Mouse (Mus musculus): ENCODE data around the gene Clic3. TPM values are rescaled to one million over a fixed set of nuclear protein-coding genes. Genes with fewer than 3 reads are reported as not detected.

The Clic3 gene
- polyA plus RNA-seq, 1 experiment from 2014 or later, result 0.77 TPM

- Histone ChIP-seq H3K27ac (ENCODE audit: low read depth, low read length) (no peak overlapping the region), H3K9me3 (ENCODE audit: control insufficient read depth, low read length) (no peaks in the 10 kb centered on the region), H3K9ac (ENCODE audit: low read length) (no peak overlapping the region), H3K36me3 (ENCODE audit: control insufficient read depth, insufficient read depth, low read length) (no peaks in the 10 kb centered on the region), H3K4me3 (ENCODE audit: low read depth, low read length) (no peak overlapping the region), H3K4me1 (replicated peaks; ENCODE audit: control insufficient read depth, insufficient read depth, low read length) (no peaks in the 10 kb centered on the region), H3K27me3 (ENCODE audit: control insufficient read depth, insufficient read depth, low read length) (no peaks in the 10 kb centered on the region), H3K4me2 (ENCODE audit: low read depth, low read length, severe bottlenecking) (no peak overlapping the region)
- ATAC-seq (replicated peaks; ENCODE audit: low FRiP score), result no peak
- DNase-seq (ENCODE audit: low spot score), result no peak
- 82% methylated on average over 10 of the region's 10 CpGs for WGBS
Observed at GRCm38 (mm10) chr2:25468962-25469915, 12.6 kb downstream of the Clic3 start.

DNA sequence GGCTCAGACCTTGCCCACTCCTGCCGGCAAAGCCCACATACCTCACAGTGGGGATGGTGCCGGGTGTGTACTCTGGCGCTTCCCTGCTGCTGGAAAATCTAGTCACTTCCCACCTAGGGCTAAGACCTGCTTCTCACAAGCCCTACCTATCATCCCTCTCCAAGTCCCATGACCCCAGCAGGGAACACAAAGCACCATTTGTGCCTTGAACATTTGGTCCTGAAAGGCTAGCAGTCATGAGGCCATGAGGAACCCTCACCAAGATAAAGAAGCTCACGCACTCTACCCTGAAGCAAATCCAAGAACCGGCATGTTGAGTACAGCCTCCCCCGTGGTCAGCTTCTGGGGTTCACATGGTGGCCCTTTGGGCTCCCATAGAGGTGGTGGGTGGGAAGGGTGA lies 13.3 kb downstream of the Clic3 start, which contains the start of gene Ptgds:
Gene Ptgds, minus strand, starts transcription at position 78 of the 400 bp plus-strand sequence.
- no peaks in the 10 kb centered on the region for H3K36me3 ChIP-seq (ENCODE audit: control insufficient read depth, insufficient read depth, low read length)
- WGBS, result 67% methylated on average over 6 of the region's 6 CpGs
- H3K27ac ChIP-seq (ENCODE audit: low read depth, low read length), result no peak within 1 kb of the TSS
- no peak for DNase-seq (ENCODE audit: low spot score)
- no peaks in the 10 kb centered on the region for H3K27me3 ChIP-seq (ENCODE audit: control insufficient read depth, insufficient read depth, low read length)
- ATAC-seq (replicated peaks; ENCODE audit: low FRiP score), result no peak
- no peaks in the 10 kb centered on the region for H3K9me3 ChIP-seq (ENCODE audit: control insufficient read depth, low read length)
- H3K4me3 ChIP-seq (ENCODE audit: low read depth, low read length), result no peak within 1 kb of the TSS
- H3K9ac ChIP-seq (ENCODE audit: low read length), result no peak within 1 kb of the TSS
- H3K4me2 ChIP-seq (ENCODE audit: low read depth, low read length, severe bottlenecking), result no peak within 1 kb of the TSS
- H3K4me1 ChIP-seq (replicated peaks; ENCODE audit: control insufficient read depth, insufficient read depth, low read length), result no peaks in the 10 kb centered on the region

GRCm38 (mm10) chr2:25472550-25472949 lies 15.9 kb downstream of the Clic3 start:
- ATAC-seq (replicated peaks; ENCODE audit: low FRiP score), result no peak
- no peak overlapping the region for H3K27ac ChIP-seq (ENCODE audit: low read depth, low read length)
- H3K27me3 ChIP-seq (ENCODE audit: control insufficient read depth, insufficient read depth, low read length), result no peaks in the 10 kb centered on the region
- H3K4me3 ChIP-seq (ENCODE audit: low read depth, low read length), result no peak overlapping the region
- no peak overlapping the region for H3K4me2 ChIP-seq (ENCODE audit: low read depth, low read length, severe bottlenecking)
- 79% methylated on average over 2 of the region's 2 CpGs for WGBS
- no peak for DNase-seq (ENCODE audit: low spot score)
- H3K9ac ChIP-seq (ENCODE audit: low read length), result no peak overlapping the region
- no peaks in the 10 kb centered on the region for H3K4me1 ChIP-seq (replicated peaks; ENCODE audit: control insufficient read depth, insufficient read depth, low read length)
- H3K9me3 ChIP-seq (ENCODE audit: control insufficient read depth, low read length), result no peaks in the 10 kb centered on the region
- H3K36me3 ChIP-seq (ENCODE audit: control insufficient read depth, insufficient read depth, low read length), result no peaks in the 10 kb centered on the region

DNA sequence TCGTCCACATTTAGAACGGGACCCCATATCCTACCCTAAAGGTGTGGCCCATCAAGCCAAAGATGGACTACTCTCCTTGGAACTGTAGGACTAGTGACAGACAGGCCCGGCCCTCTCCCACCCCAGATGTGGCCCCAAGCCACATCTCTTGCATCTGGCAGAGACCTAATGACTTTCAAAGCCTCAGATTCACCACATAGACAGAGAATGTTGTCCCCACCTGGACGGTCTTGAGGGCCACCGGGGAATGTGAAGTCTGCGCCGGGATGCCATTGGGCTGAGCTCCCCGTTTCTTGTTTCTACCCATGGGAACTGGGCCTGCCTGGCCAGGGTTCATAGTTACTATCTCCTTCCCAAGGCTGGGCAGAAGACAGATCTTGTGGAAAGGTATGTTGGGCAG lies 20.9 kb downstream of the Clic3 start:
- Histone ChIP-seq H3K36me3 (ENCODE audit: control insufficient read depth, insufficient read depth, low read length) (no peaks in the 10 kb centered on the region), H3K9ac (ENCODE audit: low read length) (no peak overlapping the region), H3K27me3 (ENCODE audit: control insufficient read depth, insufficient read depth, low read length) (no peaks in the 10 kb centered on the region), H3K9me3 (ENCODE audit: control insufficient read depth, low read length) (no peaks in the 10 kb centered on the region), H3K4me2 (ENCODE audit: low read depth, low read length, severe bottlenecking) (no peak overlapping the region), H3K4me1 (replicated peaks; ENCODE audit: control insufficient read depth, insufficient read depth, low read length) (no peaks in the 10 kb centered on the region), H3K27ac (ENCODE audit: low read depth, low read length) (no peak overlapping the region), H3K4me3 (ENCODE audit: low read depth, low read length) (no peak overlapping the region)
- ATAC-seq (replicated peaks; ENCODE audit: low FRiP score), result no peak
- WGBS, result 89% methylated on average over 8 of the region's 8 CpGs
- DNase-seq (ENCODE audit: low spot score), result no peak

GRCm38 (mm10) chr2:25477967-25478675 lies 21.5 kb downstream of the Clic3 start:
- no peak overlapping the region for H3K4me2 ChIP-seq (ENCODE audit: low read depth, low read length, severe bottlenecking)
- H3K4me1 ChIP-seq (replicated peaks; ENCODE audit: control insufficient read depth, insufficient read depth, low read length), result no peaks in the 10 kb centered on the region
- H3K27me3 ChIP-seq (ENCODE audit: control insufficient read depth, insufficient read depth, low read length), result no peaks in the 10 kb centered on the region
- H3K27ac ChIP-seq (ENCODE audit: low read depth, low read length), result no peak overlapping the region
- H3K9ac ChIP-seq (ENCODE audit: low read length), result no peak overlapping the region
- H3K36me3 ChIP-seq (ENCODE audit: control insufficient read depth, insufficient read depth, low read length), result no peaks in the 10 kb centered on the region
- DNase-seq (ENCODE audit: low spot score) (no peak), ATAC-seq (replicated peaks; ENCODE audit: low FRiP score) (no peak)
- no peaks in the 10 kb centered on the region for H3K9me3 ChIP-seq (ENCODE audit: control insufficient read depth, low read length)
- 95% methylated on average over 3 of the region's 3 CpGs for WGBS
- H3K4me3 ChIP-seq (ENCODE audit: low read depth, low read length), result no peak overlapping the region

DNA sequence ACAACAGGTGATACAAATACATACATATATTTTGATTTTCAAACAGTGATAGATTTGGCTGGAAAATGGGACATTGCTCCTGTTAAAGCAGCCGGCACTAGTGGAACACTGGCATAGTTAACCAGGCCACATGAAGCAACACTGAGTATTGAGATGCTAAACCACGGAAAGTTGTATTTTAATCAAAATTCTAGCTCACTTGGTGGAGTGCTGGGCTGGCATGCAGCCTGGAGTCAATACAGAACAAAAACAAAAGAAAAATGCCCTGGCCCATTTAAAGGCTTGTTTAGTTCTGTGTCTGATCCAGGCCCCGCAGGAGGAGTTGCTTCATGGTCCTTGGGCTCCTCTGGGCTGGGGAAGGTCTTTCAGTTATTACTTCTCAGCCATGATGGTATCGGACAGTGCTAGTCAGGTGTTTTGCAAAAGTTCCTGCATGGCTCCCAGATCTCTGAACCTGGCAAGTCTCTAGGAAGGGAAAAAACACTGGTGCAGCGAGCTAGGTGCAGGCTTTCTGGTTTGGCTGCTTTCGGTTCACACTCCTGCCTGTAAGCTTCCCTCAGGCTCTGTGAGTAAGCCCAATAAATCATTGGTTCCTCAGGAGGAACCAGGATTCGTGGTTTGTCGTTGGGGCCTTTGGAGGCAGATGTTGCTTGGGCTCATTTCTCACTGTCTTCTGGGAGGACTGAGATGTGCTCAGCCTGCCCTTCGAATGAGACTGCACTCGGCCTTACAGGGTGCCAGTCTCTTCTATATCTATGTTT lies 23.1 kb downstream of the Clic3 start:
- WGBS, result 76% methylated on average over 10 of the region's 10 CpGs
- Histone ChIP-seq H3K4me3 (ENCODE audit: low read depth, low read length) (no peak overlapping the region), H3K9ac (ENCODE audit: low read length) (no peak overlapping the region), H3K36me3 (ENCODE audit: control insufficient read depth, insufficient read depth, low read length) (no peaks in the 10 kb centered on the region), H3K27ac (ENCODE audit: low read depth, low read length) (no peak overlapping the region), H3K27me3 (ENCODE audit: control insufficient read depth, insufficient read depth, low read length) (no peaks in the 10 kb centered on the region), H3K9me3 (ENCODE audit: control insufficient read depth, low read length) (no peaks in the 10 kb centered on the region), H3K4me2 (ENCODE audit: low read depth, low read length, severe bottlenecking) (no peak overlapping the region), H3K4me1 (replicated peaks; ENCODE audit: control insufficient read depth, insufficient read depth, low read length) (no peaks in the 10 kb centered on the region)
- DNase-seq (ENCODE audit: low spot score) (no peak), ATAC-seq (replicated peaks; ENCODE audit: low FRiP score) (no peak)

DNA sequence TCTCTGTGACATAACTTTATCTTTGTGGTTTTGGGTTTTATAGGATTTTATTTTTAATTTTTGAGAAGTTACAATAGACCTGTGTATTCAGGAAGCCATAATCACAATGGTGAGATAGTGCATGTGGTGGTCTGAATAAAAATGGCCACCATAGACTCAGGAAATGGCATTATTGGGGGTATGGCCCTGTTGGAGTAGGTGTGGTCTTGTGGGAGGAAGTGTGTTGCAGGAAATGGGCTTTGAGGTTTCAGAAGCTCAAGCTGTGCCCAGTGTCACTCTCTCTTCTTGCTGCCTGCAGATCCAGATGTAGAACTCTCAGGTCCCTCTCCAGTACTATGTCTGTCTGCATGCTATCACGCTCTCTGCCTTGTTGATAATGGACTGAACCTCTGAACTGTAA lies 23.9 kb downstream of the Clic3 start:
- ATAC-seq (replicated peaks; ENCODE audit: low FRiP score) (no peak), DNase-seq (ENCODE audit: low spot score) (no peak)
- H3K4me1 ChIP-seq (replicated peaks; ENCODE audit: control insufficient read depth, insufficient read depth, low read length), result no peaks in the 10 kb centered on the region
- no peak overlapping the region for H3K9ac ChIP-seq (ENCODE audit: low read length)
- H3K4me2 ChIP-seq (ENCODE audit: low read depth, low read length, severe bottlenecking), result no peak overlapping the region
- no peaks in the 10 kb centered on the region for H3K9me3 ChIP-seq (ENCODE audit: control insufficient read depth, low read length)
- H3K4me3 ChIP-seq (ENCODE audit: low read depth, low read length), result no peak overlapping the region
- H3K27ac ChIP-seq (ENCODE audit: low read depth, low read length), result no peak overlapping the region
- H3K27me3 ChIP-seq (ENCODE audit: control insufficient read depth, insufficient read depth, low read length), result no peaks in the 10 kb centered on the region
- 83% methylated on average over 1 of the region's 1 CpGs for WGBS
- H3K36me3 ChIP-seq (ENCODE audit: control insufficient read depth, insufficient read depth, low read length), result no peaks in the 10 kb centered on the region

GRCm38 (mm10) chr2:25482969-25483368 lies 26.3 kb downstream of the Clic3 start:
- 27% methylated on average over 7 of the region's 7 CpGs for WGBS
- Histone ChIP-seq H3K36me3 (ENCODE audit: control insufficient read depth, insufficient read depth, low read length) (no peaks in the 10 kb centered on the region), H3K4me3 (ENCODE audit: low read depth, low read length) (no peak overlapping the region), H3K4me1 (replicated peaks; ENCODE audit: control insufficient read depth, insufficient read depth, low read length) (no peaks in the 10 kb centered on the region), H3K9ac (ENCODE audit: low read length) (no peak overlapping the region), H3K9me3 (ENCODE audit: control insufficient read depth, low read length) (no peaks in the 10 kb centered on the region), H3K4me2 (ENCODE audit: low read depth, low read length, severe bottlenecking) (no peak overlapping the region), H3K27me3 (ENCODE audit: control insufficient read depth, insufficient read depth, low read length) (no peaks in the 10 kb centered on the region), H3K27ac (ENCODE audit: low read depth, low read length) (no peak overlapping the region)
- ATAC-seq (replicated peaks; ENCODE audit: low FRiP score) (no peak), DNase-seq (ENCODE audit: low spot score) (no peak)

Data from forebrain, embryonic 11.5 days (tissue).